Mouse (Mus musculus): ENCODE measurements around the gene Ywhag.

Gene Ywhag

GRCm38 (mm10) chr5:135934481-135935175 is at the start of gene Ywhag:
Ywhag (minus strand) TSS chr5:135934616.
- DNase-seq: peak; percentile 98

- peak; percentile 60 for DNase-seq
These were observed 48.0 kb upstream of the Ywhag start for GRCm38 (mm10) chr5:135982398-135982797.

- DNase-seq: no peak
These were observed 45.5 kb upstream of the Ywhag start, which contains the start of gene Zp3 for GRCm38 (mm10) chr5:135979904-135980303. Zp3 (plus strand) TSS chr5:135980099.

GRCm38 (mm10) chr5:135979381-135979780 is 45.0 kb upstream of the Ywhag start:
- no peak for DNase-seq

- no peak for DNase-seq
These were observed 41.7 kb upstream of the Ywhag start for GRCm38 (mm10) chr5:135975893-135976668.

- no peak for DNase-seq
These were observed 39.9 kb upstream of the Ywhag start, which contains the start of gene Ssc4d for GRCm38 (mm10) chr5:135974365-135974764. Ssc4d (minus strand) TSS chr5:135974531.

- no peak for DNase-seq
These were observed 37.5 kb upstream of the Ywhag start for GRCm38 (mm10) chr5:135971876-135972275.

- DNase-seq: no peak
These were observed 35.8 kb upstream of the Ywhag start for GRCm38 (mm10) chr5:135970247-135970646.

GRCm38 (mm10) chr5:135968781-135969180 is 34.4 kb upstream of the Ywhag start:
- DNase-seq: no peak

GRCm38 (mm10) chr5:135966866-135967265 is 32.5 kb upstream of the Ywhag start:
- DNase-seq: no peak

GRCm38 (mm10) chr5:135965501-135965930 is 31.1 kb upstream of the Ywhag start:
- peak; percentile 73 for DNase-seq

GRCm38 (mm10) chr5:135963280-135963627 is 28.8 kb upstream of the Ywhag start:
- no peak for DNase-seq

- peak; percentile 99 for DNase-seq
These were observed 28.3 kb upstream of the Ywhag start for GRCm38 (mm10) chr5:135962492-135963279.

- no peak for DNase-seq
These were observed 27.7 kb upstream of the Ywhag start for GRCm38 (mm10) chr5:135962125-135962491.

- DNase-seq: peak; percentile 67
These were observed 26.7 kb upstream of the Ywhag start for GRCm38 (mm10) chr5:135960909-135961635.

- no peak for DNase-seq
These were observed 25.5 kb upstream of the Ywhag start for GRCm38 (mm10) chr5:135959911-135960310.

- DNase-seq: no peak
These were observed 24.0 kb upstream of the Ywhag start for GRCm38 (mm10) chr5:135958367-135958766.

GRCm38 (mm10) chr5:135957207-135957974 is 23.0 kb upstream of the Ywhag start:
- peak; percentile 95 for DNase-seq

- no peak for DNase-seq
These were observed 22.1 kb upstream of the Ywhag start for GRCm38 (mm10) chr5:135956300-135957206.

GRCm38 (mm10) chr5:135952830-135953229 is 18.4 kb upstream of the Ywhag start:
- no peak for DNase-seq

GRCm38 (mm10) chr5:135951660-135952059 is 17.2 kb upstream of the Ywhag start:
- no peak for DNase-seq
